Mouse (Mus musculus) liver, embryonic 16.5 days (tissue): ENCODE measurements at regions not wholly inside any gene's neighbourhood (a gene's known extent, or its start where the extent isn't known, plus 50 kb on each side); places are given as distances from the start of the nearest gene placed in this dataset.

Experiments used
- ATAC-seq: fragments of 200-750 bp; cut with Nextera tagmentation; 2 replicates; pipeline ENCODE4 v1.8.0; 2017; ENCODE audit warnings: low read depth, mild to moderate bottlenecking, moderate number of reproducible peaks, moderate library complexity
- H3K27ac ChIP-seq: fragments of 300-500 bp; sonication (generic); 2 replicates; pipeline ENCODE4 v1.5.1; 2014; ENCODE audit warnings: mild to moderate bottlenecking, low read length
- H3K27me3 ChIP-seq: fragments of 300-500 bp; sonication (generic); 2 replicates; pipeline ENCODE4 v1.6.1; 2014; ENCODE audit warnings: low read depth, low read length, mixed read lengths; ENCODE audit not compliant: control insufficient read depth, insufficient read depth
- H3K36me3 ChIP-seq: fragments of 300-500 bp; sonication (generic); 2 replicates; pipeline ENCODE4 v1.6.1; 2014; ENCODE audit warnings: mild to moderate bottlenecking; ENCODE audit not compliant: control insufficient read depth, insufficient read depth
- H3K4me1 ChIP-seq: fragments of 300-500 bp; sonication (generic); 2 replicates; pipeline ENCODE4 v1.6.1; 2014; ENCODE audit warnings: low read depth, low read length, mixed read lengths; ENCODE audit not compliant: control insufficient read depth
- H3K4me2 ChIP-seq: fragments of 300-500 bp; sonication (generic); 2 replicates; pipeline ENCODE4 v1.6.1; 2014; ENCODE audit warnings: low read depth, low read length, mixed read lengths
- H3K4me3 ChIP-seq: fragments of 300-500 bp; sonication (generic); 2 replicates; pipeline ENCODE4 v1.5.1; 2014; ENCODE audit warnings: low read depth, mild to moderate bottlenecking, low read length
- H3K9ac ChIP-seq: fragments of 300-500 bp; sonication (generic); 2 replicates; pipeline ENCODE4 v1.6.1; 2014; ENCODE audit warnings: low read depth, low read length
- H3K9me3 ChIP-seq: fragments of 300-500 bp; sonication (generic); replicated peaks from 2 replicates; pipeline ENCODE4 v1.6.1; 2016; ENCODE audit warnings: low read length; ENCODE audit not compliant: control insufficient read depth
- WGBS: fragments of 180-500 bp; shearing (Covaris S2); extraction: QIAGEN DNeasy Blood & Tissue Kit; methylation state at CpG from one replicate; pipeline ENCODE4 v1.1.7; 2014; ENCODE audit not compliant: insufficient replicate concordance; 5-methylcytosine and 5-hydroxymethylcytosine counted together

DNA sequence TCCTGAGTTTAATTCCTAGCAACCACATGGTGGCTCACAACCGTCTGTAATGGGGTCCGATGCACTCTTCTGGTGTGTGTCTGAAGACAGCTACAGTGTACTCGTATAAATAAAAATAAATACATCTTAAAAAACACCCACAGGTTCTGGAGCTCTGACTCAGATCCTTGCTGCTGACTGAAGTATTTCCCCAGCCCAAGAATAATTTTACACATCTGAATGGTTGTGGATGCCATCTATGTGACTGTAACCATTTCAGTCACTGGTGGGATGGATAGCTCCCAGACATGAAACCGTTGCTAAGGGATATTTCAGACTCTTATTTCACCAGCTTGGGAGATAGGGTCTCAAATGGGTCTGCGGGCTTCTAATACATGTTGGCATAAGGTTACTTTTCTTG lies 131.6 kb downstream of the Slc4a3 start:
- Histone ChIP-seq H3K36me3 (no peaks in the 10 kb centered on the region), H3K9ac (no peak overlapping the region), H3K27me3 (no peaks in the 10 kb centered on the region), H3K4me2 (no peak overlapping the region), H3K4me1 (no peaks in the 10 kb centered on the region), H3K9me3 (no peaks in the 10 kb centered on the region; the same call in none of the 2 replicates), H3K4me3 (no peak overlapping the region), H3K27ac (no peak overlapping the region)
- 58% methylated on average over 5 of the region's 5 CpGs for WGBS
- no peak for ATAC-seq

DNA sequence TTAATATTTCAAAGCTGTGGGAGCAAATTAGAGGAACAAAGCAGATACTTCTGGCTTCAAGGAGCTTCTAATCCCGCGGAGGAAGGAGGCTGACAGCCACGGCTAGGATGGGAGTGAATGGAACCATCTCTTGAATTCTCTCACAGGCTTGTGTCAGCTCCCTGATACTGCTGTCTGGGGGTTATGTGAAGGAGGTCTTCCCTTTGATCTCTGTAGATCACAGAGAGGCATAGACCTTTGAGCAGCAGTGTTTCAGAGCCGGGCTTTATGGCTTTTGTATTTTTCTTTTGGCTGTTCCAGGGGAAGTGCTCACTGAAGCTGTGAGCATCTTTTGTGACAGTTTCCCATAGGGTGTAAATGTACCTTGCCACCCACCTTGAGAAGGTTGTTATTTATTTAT lies 132.2 kb downstream of the Slc4a3 start:
- 65% methylated on average over 4 of the region's 4 CpGs for WGBS
- no peaks in the 10 kb centered on the region; the same call in none of the 2 replicates for H3K9me3 ChIP-seq

DNA sequence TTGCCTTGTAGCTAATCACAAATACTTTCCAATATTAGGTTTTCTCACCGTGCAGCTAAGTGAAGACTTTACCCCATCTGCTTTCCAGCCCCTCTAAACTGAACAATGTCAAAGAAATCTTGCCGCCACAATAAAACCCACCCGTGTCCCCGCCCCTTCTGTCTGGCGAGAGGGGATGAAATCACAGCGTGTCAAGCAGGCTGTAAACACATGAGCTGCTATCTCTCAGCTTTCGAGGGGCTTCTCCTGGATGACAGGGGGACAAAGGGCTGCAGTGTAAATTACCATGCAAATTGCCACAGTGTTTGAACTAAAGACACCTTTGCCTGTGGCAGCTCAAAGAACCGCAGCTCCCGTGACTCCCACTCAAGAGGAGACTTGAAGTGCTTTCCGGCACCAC lies 134.3 kb downstream of the Slc4a3 start:
- H3K9ac ChIP-seq = no peak overlapping the region
- no peaks in the 10 kb centered on the region for H3K27me3 ChIP-seq
- WGBS = 31% methylated on average over 10 of the region's 10 CpGs
- H3K27ac ChIP-seq = no peak overlapping the region
- no peaks in the 10 kb centered on the region for H3K36me3 ChIP-seq
- no peak overlapping the region for H3K4me3 ChIP-seq
- H3K9me3 ChIP-seq = no peaks in the 10 kb centered on the region; the same call in none of the 2 replicates
- no peaks in the 10 kb centered on the region for H3K4me1 ChIP-seq
- H3K4me2 ChIP-seq = no peak overlapping the region
- no peak for ATAC-seq

More for the DNA sequence above, 132.2 kb downstream of the Slc4a3 start:
- no peak overlapping the region for H3K4me2 ChIP-seq
- no peak for ATAC-seq
- no peak overlapping the region for H3K27ac ChIP-seq
- no peaks in the 10 kb centered on the region for H3K4me1 ChIP-seq
- H3K36me3 ChIP-seq = no peaks in the 10 kb centered on the region
- no peaks in the 10 kb centered on the region for H3K27me3 ChIP-seq
- no peak overlapping the region for H3K4me3 ChIP-seq
- H3K9ac ChIP-seq = no peak overlapping the region

DNA sequence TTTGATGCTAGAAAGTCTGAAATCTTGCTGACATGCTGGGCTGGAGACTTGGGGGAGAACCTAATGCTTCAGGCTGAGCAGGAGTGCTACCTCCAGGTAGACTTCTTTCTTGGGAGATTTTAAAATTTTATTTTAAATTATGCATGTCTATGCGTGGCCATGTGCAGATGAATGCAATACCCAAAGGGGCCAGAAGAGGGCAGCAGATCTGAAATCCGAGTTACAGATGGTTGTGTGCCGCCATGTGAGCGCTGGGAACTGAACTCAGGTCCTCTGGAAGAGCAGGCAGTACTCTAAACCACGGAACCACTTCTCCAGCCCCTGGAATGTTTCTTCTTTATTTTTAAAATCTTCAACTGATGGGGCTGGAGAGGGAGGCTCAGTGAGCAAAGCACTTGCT lies 135.8 kb downstream of the Slc4a3 start:
- H3K36me3 ChIP-seq = no peaks in the 10 kb centered on the region
- no peak overlapping the region for H3K4me2 ChIP-seq
- H3K9me3 ChIP-seq = no peaks in the 10 kb centered on the region; the same call in 1 of the 2 replicates
- 74% methylated on average over 5 of the region's 5 CpGs for WGBS
- no peak overlapping the region for H3K9ac ChIP-seq
- no peak overlapping the region for H3K27ac ChIP-seq
- no peak for ATAC-seq
- H3K4me3 ChIP-seq = no peak overlapping the region
- no peaks in the 10 kb centered on the region for H3K4me1 ChIP-seq
- no peaks in the 10 kb centered on the region for H3K27me3 ChIP-seq

DNA sequence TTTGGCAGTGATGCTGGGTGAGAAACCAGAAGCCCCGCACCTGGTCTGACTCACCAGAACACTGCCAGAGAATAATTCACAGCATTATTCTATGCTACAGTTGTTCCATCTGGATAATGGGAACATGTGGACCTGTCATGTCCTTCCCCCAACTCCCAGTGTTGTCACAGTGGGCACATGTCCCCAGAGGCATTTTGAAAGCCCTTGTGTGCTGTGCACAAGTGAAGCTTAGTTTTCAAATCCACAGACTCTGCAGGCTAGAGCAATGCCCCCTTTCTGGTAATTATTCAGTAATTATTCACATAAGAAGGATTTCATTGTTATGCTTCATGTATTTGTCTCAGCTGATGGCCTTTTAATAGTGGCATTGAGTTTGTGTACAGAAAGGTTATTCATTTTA lies 146.7 kb downstream of the Slc4a3 start:
- no peaks in the 10 kb centered on the region for H3K9me3 ChIP-seq
- no peak overlapping the region for H3K9ac ChIP-seq
- no peak for ATAC-seq
- no peak overlapping the region for H3K4me3 ChIP-seq
- H3K27ac ChIP-seq = no peak overlapping the region
- H3K27me3 ChIP-seq = no peaks in the 10 kb centered on the region
- no peaks in the 10 kb centered on the region for H3K4me1 ChIP-seq
- 84% methylated on average over 1 of the region's 1 CpGs for WGBS
- no peaks in the 10 kb centered on the region for H3K36me3 ChIP-seq
- H3K4me2 ChIP-seq = no peak overlapping the region

DNA sequence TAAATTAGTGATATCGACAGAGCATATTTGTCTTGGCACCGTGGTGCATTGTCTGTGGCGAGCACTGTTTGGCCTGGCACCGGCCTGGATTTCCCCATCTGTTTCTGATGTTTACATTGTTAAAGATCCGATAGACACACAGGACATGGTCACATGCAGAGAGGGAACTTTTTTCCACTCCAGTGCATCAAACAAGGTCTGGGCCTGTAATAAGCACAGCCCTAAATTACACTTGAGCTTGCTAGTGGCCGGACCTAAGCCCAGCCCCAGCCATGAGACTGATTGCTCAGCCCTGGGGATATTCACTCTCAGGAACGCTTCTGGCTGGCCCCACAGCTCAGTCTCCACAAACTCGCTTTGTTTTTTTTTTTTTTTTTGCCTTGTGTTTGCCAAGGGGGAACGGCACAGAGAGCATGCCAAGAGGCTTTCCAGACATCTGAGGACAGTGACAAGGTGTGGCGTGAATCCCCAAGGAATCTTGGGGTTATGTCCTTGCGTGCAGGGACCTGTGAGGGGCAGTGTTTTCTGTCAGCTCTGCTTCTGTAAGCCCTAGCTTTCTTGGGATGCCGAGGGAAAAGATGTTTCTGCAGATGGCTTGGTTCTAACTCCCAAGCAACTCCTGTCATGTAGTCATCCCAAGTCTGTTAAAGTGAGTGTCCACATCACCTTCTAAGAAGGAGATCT lies 147.3 kb downstream of the Slc4a3 start:
- ATAC-seq = no peak
- H3K9me3 ChIP-seq = no peaks in the 10 kb centered on the region
- no peaks in the 10 kb centered on the region for H3K4me1 ChIP-seq
- H3K36me3 ChIP-seq = no peaks in the 10 kb centered on the region
- H3K9ac ChIP-seq = no peak overlapping the region
- H3K27me3 ChIP-seq = no peaks in the 10 kb centered on the region
- WGBS = 51% methylated on average over 12 of the region's 12 CpGs
- no peak overlapping the region for H3K4me2 ChIP-seq
- no peak overlapping the region for H3K27ac ChIP-seq
- no peak overlapping the region for H3K4me3 ChIP-seq

DNA sequence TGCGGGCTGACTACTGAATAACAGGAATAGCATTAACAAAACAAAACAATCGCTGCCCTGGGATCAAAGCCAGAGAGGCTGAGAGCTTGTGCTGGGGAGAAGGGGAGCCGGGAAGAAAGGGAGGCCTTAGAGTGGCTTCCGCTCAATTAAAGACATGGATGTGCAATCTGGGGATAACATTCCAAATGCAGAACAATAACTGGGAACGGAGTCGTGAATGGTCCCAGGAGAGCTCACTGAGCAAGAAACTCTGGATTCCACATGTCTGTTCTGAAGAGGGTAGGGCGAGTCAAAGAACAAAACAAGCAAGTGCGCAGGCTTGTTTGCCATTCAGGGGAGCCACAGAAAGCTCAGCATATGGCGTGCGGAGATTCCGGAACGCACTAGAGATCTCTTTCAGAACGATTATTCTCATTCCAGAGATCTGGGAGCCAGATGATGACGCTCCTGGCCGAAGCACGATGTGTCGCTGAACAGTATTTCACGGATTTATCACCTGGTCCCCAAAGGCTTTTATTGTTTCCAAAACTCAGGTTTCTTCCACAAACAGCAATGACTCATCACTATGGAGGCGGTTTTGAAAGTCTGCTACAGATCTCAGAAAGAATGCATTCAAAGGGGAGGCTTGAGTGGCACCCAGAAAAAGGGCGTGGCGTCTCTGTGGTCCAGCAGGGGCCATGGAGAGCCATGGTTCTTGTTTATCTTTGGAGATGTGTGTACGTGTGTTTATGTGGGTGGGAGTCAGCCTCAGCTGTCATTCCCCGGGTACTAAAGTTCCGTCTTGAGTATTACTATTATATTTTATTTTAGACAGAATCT lies 159.0 kb downstream of the Slc4a3 start:
- Histone ChIP-seq H3K27ac (no peak overlapping the region), H3K4me3 (no peak overlapping the region), H3K9ac (no peak overlapping the region), H3K4me1 (no peaks in the 10 kb centered on the region), H3K27me3 (no peaks in the 10 kb centered on the region), H3K36me3 (no peaks in the 10 kb centered on the region), H3K4me2 (no peak overlapping the region), H3K9me3 (no peaks in the 10 kb centered on the region)
- ATAC-seq = no peak
- WGBS = 50% methylated on average over 24 of the region's 24 CpGs

DNA sequence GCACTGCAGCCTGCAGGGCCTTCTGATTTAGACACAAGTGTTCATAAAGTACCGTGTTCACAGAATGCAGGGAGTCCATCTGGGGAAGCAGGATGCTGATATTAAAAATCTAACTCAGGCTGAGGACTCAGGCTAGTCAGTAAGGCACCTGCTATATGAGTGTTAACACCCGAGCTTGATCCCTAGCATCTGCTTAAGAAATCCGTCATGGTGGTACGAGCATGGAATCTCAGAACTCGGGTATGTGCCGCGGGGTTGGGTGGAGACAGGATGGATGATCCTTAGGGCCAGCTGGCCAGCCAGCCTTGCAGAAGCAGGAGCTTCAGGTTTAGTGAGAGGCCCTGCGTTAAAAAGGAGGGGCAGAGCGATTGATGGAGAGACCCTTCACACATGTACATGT lies 160.1 kb downstream of the Slc4a3 start:
- H3K4me2 ChIP-seq = no peak overlapping the region
- H3K27me3 ChIP-seq = no peaks in the 10 kb centered on the region
- WGBS = 70% methylated on average over 9 of the region's 9 CpGs
- no peak overlapping the region for H3K9ac ChIP-seq
- ATAC-seq = no peak
- no peaks in the 10 kb centered on the region for H3K36me3 ChIP-seq
- no peaks in the 10 kb centered on the region for H3K4me1 ChIP-seq
- no peaks in the 10 kb centered on the region for H3K9me3 ChIP-seq
- H3K4me3 ChIP-seq = no peak overlapping the region
- no peak overlapping the region for H3K27ac ChIP-seq

DNA sequence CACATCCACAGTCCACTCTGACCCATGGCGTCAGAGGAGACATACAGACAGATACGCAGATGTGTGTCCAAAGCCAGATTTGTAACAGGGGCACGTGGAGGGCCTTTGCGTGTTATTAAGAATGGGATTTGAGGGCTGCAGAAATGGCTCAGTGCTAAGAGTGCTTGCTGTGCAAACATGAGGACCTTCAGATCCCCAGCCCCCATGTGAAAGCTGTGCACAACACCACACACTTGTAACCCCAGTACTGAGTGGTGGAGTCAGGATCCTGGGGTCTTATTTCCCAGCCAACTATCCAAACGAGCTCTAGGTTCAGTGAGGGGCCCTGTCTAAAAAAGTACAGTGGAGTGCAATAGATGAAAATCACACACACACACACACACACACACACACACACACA lies 177.4 kb downstream of the Slc4a3 start:
- H3K9me3 ChIP-seq = no peaks in the 10 kb centered on the region
- no peak overlapping the region for H3K9ac ChIP-seq
- WGBS = 66% methylated on average over 5 of the region's 5 CpGs
- no peaks in the 10 kb centered on the region for H3K36me3 ChIP-seq
- H3K27ac ChIP-seq = no peak overlapping the region
- ATAC-seq = no peak
- H3K4me1 ChIP-seq = no peaks in the 10 kb centered on the region
- H3K27me3 ChIP-seq = no peaks in the 10 kb centered on the region
- no peak overlapping the region for H3K4me2 ChIP-seq
- H3K4me3 ChIP-seq = no peak overlapping the region
